Mouse (Mus musculus) hindbrain, embryonic 11.5 days (tissue): Measurements from ENCODE around the gene Skida1. TPM values are rescaled to one million over a fixed set of nuclear protein-coding genes. Genes with fewer than 3 reads are reported as not detected.

ENCODE experiments used
- polyA plus RNA-seq: library from polyadenylated mRNA; unstranded; fragments of >200 nt; fragmentation: Nextera tagmentation; extraction: Ambion mirVana; gene quantifications from 2 replicates; pipeline ENCODE4 v1.2.1, GENCODE M21; 2014

The Skida1 gene
- polyA plus RNA-seq, 1 experiment from 2014 or later: 20.1 TPM

Other genes starting within 250 kb of the Skida1 start
- gene H2al2a, start 52.1 kb downstream of the Skida1 start, polyA plus RNA-seq: not detected in 2 replicates
- 8.5 and 10.7 TPM in 2 replicates for gene A930004D18Rik, start 11.3 kb downstream of the Skida1 start, polyA plus RNA-seq
- gene Mllt10, start 6.2 kb upstream of the Skida1 start, polyA plus RNA-seq: 48.0 and 62.2 TPM in 2 replicates